Mouse (Mus musculus): ENCODE data around the gene Khdc4.

- no peak for TF ChIP-seq CTCF (IDR thresholded peaks at IDR 0.05; ENCODE audit: insufficient read depth, low read depth, low read length)
- TF ChIP-seq POLR2A (IDR thresholded peaks at IDR 0.05; ENCODE audit: insufficient read depth, low read depth, low read length) = no peak
Measured at GRCm38 (mm10) chr3:88698051-88698450, 12.4 kb downstream of the Khdc4 start.
